Mouse (Mus musculus) neural tube, embryonic 13.5 days (tissue): ENCODE results near the gene Pp2d1. TPM values are rescaled to one million over a fixed set of nuclear protein-coding genes. Genes with fewer than 3 reads are reported as not detected.
A peak's percentile ranks its signal among the peaks of the same experiment; 100 is the strongest.

Experiments used
- ATAC-seq: fragments of 200-750 bp; cut with Nextera tagmentation; 2 replicates; pipeline ENCODE4 v1.8.0; 2017; ENCODE audit warnings: low read depth, mild to moderate bottlenecking, moderate TSS enrichment, moderate library complexity
- H3K27ac ChIP-seq: fragments of 300-500 bp; sonication (generic); replicated peaks from 2 replicates; pipeline ENCODE4 v1.5.1; 2015; ENCODE audit warnings: moderate library complexity, mild to moderate bottlenecking, inconsistent platforms
- H3K27me3 ChIP-seq: fragments of 300-500 bp; sonication (generic); 2 replicates; pipeline ENCODE4 v1.6.1; 2015; ENCODE audit warnings: mild to moderate bottlenecking, inconsistent platforms
- H3K36me3 ChIP-seq: fragments of 300-500 bp; sonication (generic); 2 replicates; pipeline ENCODE4 v1.6.1; 2015; ENCODE audit warnings: mild to moderate bottlenecking, inconsistent platforms
- H3K4me1 ChIP-seq: fragments of 300-500 bp; sonication (generic); replicated peaks from 2 replicates; pipeline ENCODE4 v1.6.1; 2015; ENCODE audit warnings: inconsistent platforms
- H3K4me2 ChIP-seq: fragments of 300-500 bp; sonication (generic); 2 replicates; pipeline ENCODE4 v1.6.1; 2015; ENCODE audit warnings: inconsistent platforms, mild to moderate bottlenecking, moderate library complexity
- H3K4me3 ChIP-seq: fragments of 300-500 bp; sonication (generic); 2 replicates; pipeline ENCODE4 v1.5.1; 2015; ENCODE audit warnings: mild to moderate bottlenecking, inconsistent platforms
- H3K9ac ChIP-seq: fragments of 300-500 bp; sonication (generic); 2 replicates; pipeline ENCODE4 v1.6.1; 2015; ENCODE audit warnings: moderate library complexity, mild to moderate bottlenecking, inconsistent platforms
- H3K9me3 ChIP-seq: fragments of 300-500 bp; sonication (generic); 2 replicates; pipeline ENCODE4 v1.6.1; 2016; ENCODE audit warnings: inconsistent platforms
- whole genome bisulfite sequencing: fragments of 180-500 bp; shearing (Covaris S2); methylation state at CpG from one replicate; pipeline ENCODE4 v1.1.7; 2015; 5-methylcytosine and 5-hydroxymethylcytosine counted together
- polyA plus RNA-seq: library from polyadenylated mRNA; unstranded; fragments of >200 nt; fragmentation: Nextera tagmentation; extraction: Ambion mirVana; gene quantifications from 2 replicates; pipeline ENCODE4 v1.2.1, GENCODE M21; 2015

The Pp2d1 gene
- polyA plus RNA-seq, 1 experiment from 2014 or later: 0.31 TPM

GRCm38 (mm10) chr17:53463496-53463840, 75.8 kb downstream of the Pp2d1 start:
- ATAC-seq: peak; percentile 42
- Histone ChIP-seq H3K27me3 (no peaks in the 10 kb centered on the region), H3K9ac (peak overlapping the region; percentile 61), H3K36me3 (no peaks in the 10 kb centered on the region), H3K4me2 (peak overlapping the region; percentile 57), H3K4me3 (peak overlapping the region; percentile 36), H3K4me1 (peaks cover 11% of the 10 kb centered on the region), H3K27ac (no peak overlapping the region), H3K9me3 (no peaks in the 10 kb centered on the region)
- WGBS: 21% methylated on average over 7 of the region's 9 CpGs

GRCm38 (mm10) chr17:53462603-53463495, 76.4 kb downstream of the Pp2d1 start, which contains the start of gene Efhb:
Efhb (minus strand) TSS chr17:53463321.
- Histone ChIP-seq H3K4me1 (peaks cover 11% of the 10 kb centered on the region), H3K4me2 (peak within 1 kb of the TSS; percentile 57), H3K27ac (no peak within 1 kb of the TSS), H3K9me3 (no peaks in the 10 kb centered on the region), H3K9ac (peak within 1 kb of the TSS; percentile 61), H3K4me3 (peak within 1 kb of the TSS; percentile 36), H3K27me3 (no peaks in the 10 kb centered on the region), H3K36me3 (no peaks in the 10 kb centered on the region)
- 18% methylated on average over 26 of the region's 26 CpGs for WGBS
- ATAC-seq: peak; percentile 96

Other genes with a start within 250 kb of the Pp2d1 start
- gene Efhb, start 76.1 kb downstream of the Pp2d1 start, polyA plus RNA-seq: 0.29 and 0.37 TPM in 2 replicates
- gene Rab5a, start 60.2 kb downstream of the Pp2d1 start, polyA plus RNA-seq: 107 and 127 TPM in 2 replicates
- gene Kat2b, start 27.4 kb upstream of the Pp2d1 start, polyA plus RNA-seq: 6.4 and 7.3 TPM in 2 replicates
- 8.2 and 9.1 TPM in 2 replicates for gene Sgo1, start 149.9 kb upstream of the Pp2d1 start, polyA plus RNA-seq